Mouse (Mus musculus) heart, adult 2 months (tissue): ENCODE data around the gene Sh3pxd2b.

Experiments
- CTCF ChIP-seq: fragments of 200-600 bp; IDR thresholded peaks from 2 replicates; pipeline ENCODE4 v1.8.1; 2022; ENCODE audit warnings: antibody characterized with exemption, mild to moderate bottlenecking, moderate library complexity
- EP300 ChIP-seq: fragments of 200-500 bp; IDR thresholded peaks from 2 replicates; pipeline ENCODE4 v1.6.1; 2011; ENCODE audit warnings: low read depth, low read length, control low read depth; ENCODE audit not compliant: insufficient read depth
- POLR2A ChIP-seq: fragments of 200-500 bp; IDR thresholded peaks from 2 replicates; pipeline ENCODE4 v1.6.1; 2011; ENCODE audit warnings: mild to moderate bottlenecking, low read depth, low read length, control low read depth; ENCODE audit not compliant: insufficient read depth

GRCm38 (mm10) chr11:32409823-32410562, 62.4 kb downstream of the Sh3pxd2b start:
- no peak for TF ChIP-seq EP300
- no peak for TF ChIP-seq CTCF
- no peak for TF ChIP-seq POLR2A
